Mouse (Mus musculus) stomach, embryonic 15.5 days (tissue): ENCODE data around the gene Bmp5. TPM values are rescaled to one million over a fixed set of nuclear protein-coding genes. Genes with fewer than 3 reads are reported as not detected.

ENCODE experiments used
- ATAC-seq: fragments of 200-750 bp; cut with Nextera tagmentation; 2 replicates; pipeline ENCODE4 v1.8.0; 2017; ENCODE audit warnings: low read depth, moderate number of reproducible peaks, moderate TSS enrichment; ENCODE audit not compliant: insufficient read depth, low FRiP score
- H3K27ac ChIP-seq: fragments of 300-500 bp; sonication (generic); 2 replicates; pipeline ENCODE4 v1.5.1; 2015; ENCODE audit warnings: mild to moderate bottlenecking, inconsistent platforms
- H3K27me3 ChIP-seq: fragments of 300-500 bp; sonication (generic); replicated peaks from 2 replicates; pipeline ENCODE4 v1.6.1; 2015; ENCODE audit warnings: inconsistent platforms
- H3K36me3 ChIP-seq: fragments of 300-500 bp; sonication (generic); 2 replicates; pipeline ENCODE4 v1.6.1; 2015; ENCODE audit warnings: inconsistent platforms
- H3K4me1 ChIP-seq: fragments of 300-500 bp; sonication (generic); 2 replicates; pipeline ENCODE4 v1.6.1; 2015; ENCODE audit warnings: inconsistent platforms
- H3K4me2 ChIP-seq: fragments of 300-500 bp; sonication (generic); 2 replicates; pipeline ENCODE4 v1.6.1; 2015; ENCODE audit warnings: mild to moderate bottlenecking, inconsistent platforms
- H3K4me3 ChIP-seq: fragments of 300-500 bp; sonication (generic); replicated peaks from 2 replicates; pipeline ENCODE4 v1.5.1; 2015; ENCODE audit warnings: inconsistent platforms
- H3K9ac ChIP-seq: fragments of 300-500 bp; sonication (generic); 2 replicates; pipeline ENCODE4 v1.6.1; 2015; ENCODE audit warnings: inconsistent platforms
- H3K9me3 ChIP-seq: fragments of 300-500 bp; sonication (generic); 2 replicates; pipeline ENCODE4 v1.6.1; 2016; ENCODE audit warnings: inconsistent platforms
- WGBS: fragments of 180-500 bp; shearing (Covaris S2); methylation state at CpG from one replicate; pipeline ENCODE4 v1.1.7; 2015; 5-methylcytosine and 5-hydroxymethylcytosine counted together
- microRNA-seq: library from miRNA; unstranded; fragments of <30 nt; microRNA quantifications from one replicate; pipeline ENCODE4, GENCODE M21; 2016
- polyA plus RNA-seq: library from polyadenylated mRNA; unstranded; fragments of >200 nt; fragmentation: Nextera tagmentation; extraction: Ambion mirVana; gene quantifications from 2 replicates; pipeline ENCODE4 v1.2.1, GENCODE M21; 2015

Gene Bmp5
- polyA plus RNA-seq, 1 experiment from 2014 or later, result 5.9 TPM

DNA sequence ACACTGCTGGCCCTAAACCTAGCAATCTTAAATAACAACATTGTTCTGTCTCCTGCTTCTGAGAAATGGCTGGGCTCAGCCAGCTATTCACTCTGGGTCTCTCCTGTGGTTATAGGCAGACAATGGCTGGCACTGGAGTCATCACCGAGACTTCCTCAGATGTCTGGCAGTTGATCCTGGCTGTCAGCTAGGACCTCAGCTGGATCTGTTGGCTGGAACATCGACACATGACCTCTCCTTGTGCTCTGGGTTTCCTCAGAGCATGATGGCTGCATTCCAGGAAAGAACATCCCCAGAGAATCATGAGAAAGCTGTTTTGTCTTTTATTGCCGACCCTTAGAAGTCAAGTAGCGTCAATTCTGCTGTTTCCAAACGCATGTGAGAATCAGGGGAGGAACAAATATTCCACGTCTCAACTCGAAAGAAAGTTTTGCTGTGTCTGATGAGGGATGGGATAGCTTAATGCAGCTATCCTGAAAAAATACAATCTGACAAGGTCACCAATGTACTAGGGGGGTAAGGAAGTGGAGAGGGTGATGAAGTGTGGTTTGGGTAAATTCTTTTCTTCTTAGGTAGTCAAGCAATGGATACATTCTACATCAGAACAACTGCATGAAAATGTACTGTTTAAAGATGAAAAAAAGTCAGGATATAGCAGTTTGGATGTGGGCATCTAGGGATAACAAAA, 135.1 kb downstream of the Bmp5 start:
- Histone ChIP-seq H3K27me3 (no peaks in the 10 kb centered on the region), H3K4me2 (no peak overlapping the region), H3K9ac (no peak overlapping the region), H3K36me3 (no peaks in the 10 kb centered on the region), H3K4me3 (no peak overlapping the region), H3K9me3 (no peaks in the 10 kb centered on the region), H3K4me1 (no peaks in the 10 kb centered on the region), H3K27ac (peak overlapping the region; percentile 21; the same call in 1 of the 2 replicates)
- ATAC-seq, result peak; percentile 66; the same call in 1 of the 2 replicates
- WGBS, result 30% methylated on average over 7 of the region's 7 CpGs

DNA sequence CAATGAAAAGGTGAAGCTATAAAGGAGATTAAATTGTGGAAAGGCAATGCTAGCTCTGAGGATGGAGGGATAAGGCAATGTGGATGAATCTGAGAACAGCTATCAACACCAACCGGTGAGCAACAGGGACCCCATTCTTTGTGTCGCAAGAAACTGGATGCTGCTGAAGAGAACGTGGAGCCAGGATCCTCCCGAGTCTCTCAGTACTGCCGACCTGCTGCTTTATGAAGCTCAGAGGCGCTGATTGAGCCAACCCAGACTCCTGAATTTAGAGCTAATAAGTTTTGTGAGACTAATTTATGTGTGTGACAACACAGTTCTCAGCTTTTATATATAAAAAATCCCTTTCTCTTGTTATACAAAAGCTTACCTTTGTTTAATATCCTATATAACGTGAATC, 136.4 kb downstream of the Bmp5 start:
- Histone ChIP-seq H3K9ac (no peak overlapping the region), H3K36me3 (no peaks in the 10 kb centered on the region), H3K4me3 (no peak overlapping the region), H3K4me1 (no peaks in the 10 kb centered on the region), H3K27me3 (no peaks in the 10 kb centered on the region), H3K27ac (no peak overlapping the region; the same call in 1 of the 2 replicates), H3K4me2 (no peak overlapping the region), H3K9me3 (no peaks in the 10 kb centered on the region)
- ATAC-seq, result no peak
- 65% methylated on average over 7 of the region's 7 CpGs for WGBS

DNA sequence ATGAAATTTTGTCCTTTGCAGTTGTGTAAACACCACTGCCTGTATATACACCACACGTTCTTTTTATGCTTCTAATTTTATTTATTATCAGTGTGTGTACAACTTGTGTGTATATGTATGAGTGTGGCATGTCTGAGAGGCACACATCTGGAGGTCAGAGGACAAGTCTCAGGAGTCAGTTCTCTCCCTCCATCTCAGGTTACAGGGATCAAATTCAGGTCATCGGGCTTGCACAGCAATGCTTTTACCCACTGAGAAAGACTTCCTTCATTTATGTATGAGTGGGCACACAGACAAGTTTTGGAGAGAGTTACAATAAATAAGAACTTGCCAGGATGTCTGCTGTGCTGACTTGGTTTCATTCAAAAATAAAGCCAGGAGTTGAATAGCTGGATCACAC, 140.9 kb downstream of the Bmp5 start:
- no peak overlapping the region for H3K4me2 ChIP-seq
- 21% methylated on average over 2 of the region's 2 CpGs for WGBS
- H3K36me3 ChIP-seq, result no peaks in the 10 kb centered on the region
- no peaks in the 10 kb centered on the region for H3K9me3 ChIP-seq
- no peak overlapping the region for H3K4me3 ChIP-seq
- no peak overlapping the region for H3K27ac ChIP-seq
- H3K4me1 ChIP-seq, result no peaks in the 10 kb centered on the region
- H3K27me3 ChIP-seq, result no peaks in the 10 kb centered on the region
- H3K9ac ChIP-seq, result no peak overlapping the region
- no peak for ATAC-seq

DNA sequence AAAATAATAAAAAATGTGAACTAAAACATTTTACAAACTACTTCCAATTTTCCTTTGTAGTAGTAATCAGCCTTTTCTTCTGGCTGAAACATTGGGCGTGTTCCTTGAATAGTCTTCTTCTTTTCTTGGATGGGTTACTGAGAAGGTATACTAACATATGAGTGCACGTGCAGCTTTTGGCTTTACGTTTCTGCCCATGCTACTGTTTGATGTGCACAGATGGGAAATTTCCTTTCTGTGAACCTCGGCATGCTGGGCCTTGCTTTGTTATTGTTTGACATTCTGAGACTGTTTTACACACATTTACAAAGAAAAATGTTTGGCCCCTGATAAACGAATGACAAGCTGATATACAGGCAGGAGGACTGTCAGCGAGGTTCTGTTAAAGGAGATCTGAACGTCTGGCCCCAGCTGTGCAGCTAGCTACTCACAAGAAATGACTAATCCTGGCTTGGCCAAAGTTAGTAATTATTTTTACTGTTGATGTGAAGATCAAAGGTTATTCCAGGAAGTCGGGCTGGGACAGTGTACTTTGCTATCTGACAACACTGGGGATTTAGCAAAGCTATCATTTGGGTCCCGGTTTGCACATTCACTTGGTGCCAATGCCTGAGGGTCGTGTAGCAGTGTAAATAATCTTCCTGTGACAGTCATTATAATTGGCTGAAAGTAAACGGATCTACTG, 152.2 kb downstream of the Bmp5 start:
- no peaks in the 10 kb centered on the region for H3K4me1 ChIP-seq
- H3K36me3 ChIP-seq, result no peaks in the 10 kb centered on the region
- no peaks in the 10 kb centered on the region for H3K9me3 ChIP-seq
- no peak overlapping the region for H3K9ac ChIP-seq
- no peaks in the 10 kb centered on the region for H3K27me3 ChIP-seq
- no peak overlapping the region for H3K4me3 ChIP-seq
- H3K4me2 ChIP-seq, result no peak overlapping the region
- ATAC-seq, result peak; percentile 60; the same call in 1 of the 2 replicates
- 13% methylated on average over 11 of the region's 11 CpGs for WGBS
- no peak overlapping the region for H3K27ac ChIP-seq

DNA sequence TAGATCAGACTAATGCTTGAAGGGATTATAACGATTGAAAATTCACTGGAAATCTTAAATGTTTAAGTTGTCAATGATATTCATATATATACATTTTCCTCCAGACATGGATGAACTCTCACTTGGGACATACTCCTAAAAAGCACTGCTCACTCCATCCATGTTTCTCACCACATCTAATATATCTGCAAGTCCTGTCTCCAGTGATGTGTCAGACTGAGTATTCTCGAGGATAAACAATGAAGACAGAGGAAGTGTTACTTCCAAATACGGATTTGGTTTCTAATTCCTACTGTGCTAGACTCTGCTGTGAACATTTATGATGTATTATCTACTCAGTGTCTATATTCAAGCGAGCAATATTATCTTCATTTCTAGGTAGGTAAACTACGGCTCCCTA, 152.9 kb downstream of the Bmp5 start:
- Histone ChIP-seq H3K27me3 (no peaks in the 10 kb centered on the region), H3K9me3 (no peaks in the 10 kb centered on the region), H3K4me2 (no peak overlapping the region), H3K27ac (no peak overlapping the region), H3K4me1 (no peaks in the 10 kb centered on the region), H3K4me3 (no peak overlapping the region), H3K36me3 (no peaks in the 10 kb centered on the region), H3K9ac (no peak overlapping the region)
- WGBS, result 43% methylated on average over 5 of the region's 5 CpGs
- ATAC-seq, result no peak

DNA sequence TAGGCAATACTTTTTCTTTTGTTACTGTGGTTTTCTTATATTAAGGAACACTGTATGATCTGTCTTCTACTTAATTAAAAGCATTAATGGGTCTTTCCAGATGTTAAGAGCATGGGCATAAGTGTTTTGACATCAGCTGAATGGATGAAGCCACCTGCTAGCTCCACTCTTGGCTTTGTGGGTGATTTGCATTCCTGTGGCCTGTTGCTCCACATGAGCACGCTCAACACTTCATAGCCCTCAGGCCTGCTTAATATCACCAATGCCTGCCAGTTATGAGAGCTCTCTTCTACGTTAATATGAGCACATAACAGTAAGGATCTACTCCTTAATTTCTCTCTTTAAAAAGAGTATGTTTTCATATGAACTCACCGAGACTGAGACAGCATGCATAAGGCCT, 169.5 kb downstream of the Bmp5 start:
- H3K36me3 ChIP-seq, result no peaks in the 10 kb centered on the region
- no peak overlapping the region for H3K9ac ChIP-seq
- H3K9me3 ChIP-seq, result no peaks in the 10 kb centered on the region
- no peaks in the 10 kb centered on the region for H3K4me1 ChIP-seq
- no peak overlapping the region for H3K4me2 ChIP-seq
- no peak overlapping the region for H3K27ac ChIP-seq
- H3K4me3 ChIP-seq, result no peak overlapping the region
- H3K27me3 ChIP-seq, result no peaks in the 10 kb centered on the region
- no peak for ATAC-seq
- 59% methylated on average over 3 of the region's 3 CpGs for WGBS

Small RNA genes lying within 50 kb of the gene (microRNA-seq; reads per million reads assigned to microRNA genes)
- not detected for gene Gm44355

Other genes starting within 250 kb of the Bmp5 start
- 138 and 153 TPM in 2 replicates for gene Tmod3, start 215.7 kb upstream of the Bmp5 start, polyA plus RNA-seq
- 18.1 and 19.9 TPM in 2 replicates for gene Tmod2, start 164.0 kb upstream of the Bmp5 start, polyA plus RNA-seq
- gene Lysmd2, start 149.6 kb upstream of the Bmp5 start, polyA plus RNA-seq, result 28.3 and 29.1 TPM in 2 replicates
- gene Scg3, start 91.3 kb upstream of the Bmp5 start, polyA plus RNA-seq, result 9.7 and 11.3 TPM in 2 replicates
- gene Hmgcll1, start 239.5 kb downstream of the Bmp5 start, polyA plus RNA-seq, result 3.2 and 4.4 TPM in 2 replicates